Mouse (Mus musculus) adipose tissue, adult 10 weeks (tissue): ENCODE data around the gene Tmem185b. TPM values are rescaled to one million over a fixed set of nuclear protein-coding genes. Genes with fewer than 3 reads are reported as not detected.

Experiments
- polyA plus RNA-seq: library from polyadenylated mRNA; stranded (reverse); fragments of 350-450 nt; fragmentation: Illumina TruSeq; extraction: RNeasy Lipid Tissue Mini Kit (QIAGEN cat#74804); gene quantifications from one replicate; pipeline ENCODE4 v1.2.3, GENCODE M21; 2014; ENCODE audit warnings: low read depth, low replicate concordance

The Tmem185b gene
- polyA plus RNA-seq, result 10.2 TPM

GRCm38 (mm10) chr1:119525689-119526591 is at the start of gene Tmem185b:
TSS of gene Tmem185b (plus strand) at chr1:119526160.

GRCm38 (mm10) chr1:119504260-119505062 is 21.5 kb upstream of the Tmem185b start, which contains the start of gene Ralb:
TSS of gene Ralb (minus strand) at chr1:119504794.

Other genes starting within 250 kb of the Tmem185b start
- 31.8 TPM for gene Inhbb, start 103.9 kb upstream of the Tmem185b start, polyA plus RNA-seq
- 31.3 TPM for gene Ralb, start 21.4 kb upstream of the Tmem185b start, polyA plus RNA-seq
- gene Epb41l5, start 122.8 kb downstream of the Tmem185b start, polyA plus RNA-seq, result 20.8 TPM